Mouse (Mus musculus): ENCODE measurements around the gene Nap1l5.

DNA sequence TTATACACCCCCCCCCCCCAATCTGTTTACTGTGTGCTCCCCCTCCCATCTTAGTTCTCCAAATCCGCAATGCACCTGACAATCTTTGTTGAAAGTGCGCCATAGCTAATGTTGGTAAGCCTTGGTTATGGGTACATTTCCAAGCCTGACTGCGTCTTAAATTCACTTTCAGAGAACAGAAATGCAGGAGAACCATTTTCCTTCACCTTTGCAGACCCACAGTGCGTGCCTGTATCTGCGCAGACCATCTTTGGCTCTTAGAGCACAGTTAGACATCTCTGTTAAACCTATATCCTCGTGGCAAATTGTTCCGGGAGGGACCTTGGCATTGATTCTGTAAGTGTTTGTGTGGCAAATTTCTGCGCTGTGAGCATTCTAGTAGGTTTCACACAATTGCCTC is 460 bp upstream of the Nap1l5 start:
- TF ChIP-seq POLR2A (IDR thresholded peaks at IDR 0.05; ENCODE audit: low read depth, low read length) (no peak), CTCF (conservative IDR thresholded peaks at IDR 0.05 in 1 of 2, IDR thresholded peaks at IDR 0.05 in 1 of 2; ENCODE audit: low read depth in 2 of 2, low read length in 2 of 2) (no peak), ZKSCAN1 (IDR thresholded peaks at IDR 0.05; ENCODE audit: borderline replicate concordance, low read depth, low read length) (no peak), ZMIZ1 (IDR thresholded peaks at IDR 0.05; ENCODE audit: low read depth, low read length) (no peak), ELF1 (IDR thresholded peaks at IDR 0.05; ENCODE audit: low read depth, low read length) (no peak), MAZ (IDR thresholded peaks at IDR 0.05; ENCODE audit: low read depth, low read length) (no peak)

All from CH12.LX (cell line).